Mouse (Mus musculus) thymus, adult 18-20 months (tissue): Measurements from ENCODE around the gene Parp9.
A peak's percentile ranks its signal among the peaks of the same experiment; 100 is the strongest.
"Not testable (repeated sequence)": the region's sequence is repeated elsewhere in the genome, so short reads cannot be mapped to it uniquely, and the experiment has no call there.

Source experiments
- DNase-seq, 2 experiments: peaks; one replicate each; pipeline ENCODE4 v3.0.0; 2022; ENCODE audit warnings: mixed read lengths in 2 of 2

Gene Parp9

GRCm38 (mm10) chr16:35938211-35939151 is at the start of gene Parp9, which contains the start of gene Dtx3l:
Gene Parp9, plus strand, starts transcription at chr16:35938470.
Gene Dtx3l, minus strand, starts transcription at chr16:35939151.
- DNase-seq = peak; percentile 62 to 71

- no peak for DNase-seq
Observed at GRCm38 (mm10) chr16:35888910-35889309, 49.4 kb upstream of the Parp9 start.

- no peak for DNase-seq
Observed at GRCm38 (mm10) chr16:35890645-35891044, 47.6 kb upstream of the Parp9 start.

- not testable (repeated sequence) for DNase-seq
Observed at GRCm38 (mm10) chr16:35891603-35892002, 46.7 kb upstream of the Parp9 start.

- DNase-seq = no peak
Observed at GRCm38 (mm10) chr16:35894997-35895396, 43.3 kb upstream of the Parp9 start.

GRCm38 (mm10) chr16:35900541-35900940 is 37.7 kb upstream of the Parp9 start:
- no peak for DNase-seq

GRCm38 (mm10) chr16:35903014-35903640 is 35.1 kb upstream of the Parp9 start:
- no peak for DNase-seq

GRCm38 (mm10) chr16:35904121-35904736 is 34.0 kb upstream of the Parp9 start:
- no peak for DNase-seq

- DNase-seq = peak in 1 of 2 experiments; percentile 25
Observed at GRCm38 (mm10) chr16:35905355-35905754, 32.9 kb upstream of the Parp9 start.

- DNase-seq = no peak
Observed at GRCm38 (mm10) chr16:35905819-35906485, 32.3 kb upstream of the Parp9 start.

- no peak for DNase-seq
Observed at GRCm38 (mm10) chr16:35906887-35907286, 31.4 kb upstream of the Parp9 start.

GRCm38 (mm10) chr16:35907432-35908201 is 30.7 kb upstream of the Parp9 start:
- no peak for DNase-seq

- no peak for DNase-seq
Observed at GRCm38 (mm10) chr16:35911449-35911848, 26.8 kb upstream of the Parp9 start.

- DNase-seq = no peak
Observed at GRCm38 (mm10) chr16:35913526-35913925, 24.7 kb upstream of the Parp9 start.

GRCm38 (mm10) chr16:35914301-35914700 is 24.0 kb upstream of the Parp9 start:
- DNase-seq = no peak

GRCm38 (mm10) chr16:35918721-35919543 is 19.3 kb upstream of the Parp9 start:
- DNase-seq = peak in 1 of 2 experiments; percentile 33

GRCm38 (mm10) chr16:35921676-35922235 is 16.5 kb upstream of the Parp9 start:
- no peak for DNase-seq

GRCm38 (mm10) chr16:35922301-35922895 is 15.9 kb upstream of the Parp9 start:
- DNase-seq = no peak

GRCm38 (mm10) chr16:35923546-35924198 is 14.6 kb upstream of the Parp9 start:
- no peak for DNase-seq

GRCm38 (mm10) chr16:35924341-35924740 is 13.9 kb upstream of the Parp9 start:
- DNase-seq = no peak
